Mouse (Mus musculus) limb, embryonic 15.5 days (tissue): ENCODE results near the gene Sfxn2. TPM values are rescaled to one million over a fixed set of nuclear protein-coding genes. Genes with fewer than 3 reads are reported as not detected.
A peak's percentile ranks its signal among the peaks of the same experiment; 100 is the strongest.
"Not testable (repeated sequence)": the region's sequence is repeated elsewhere in the genome, so short reads cannot be mapped to it uniquely, and the experiment has no call there.

Experiments
- ATAC-seq: fragments of 200-750 bp; cut with Nextera tagmentation; 2 replicates; pipeline ENCODE4 v1.8.0; 2017; ENCODE audit warnings: low read depth, moderate TSS enrichment; ENCODE audit not compliant: insufficient number of reproducible peaks, low FRiP score, low TSS enrichment
- H3K27ac ChIP-seq: fragments of 300-500 bp; sonication (generic); 2 replicates; pipeline ENCODE4 v1.5.1; 2015; ENCODE audit warnings: moderate library complexity, mild to moderate bottlenecking, inconsistent platforms
- H3K27me3 ChIP-seq: fragments of 300-500 bp; sonication (generic); 2 replicates; pipeline ENCODE4 v1.6.1; 2015; ENCODE audit warnings: inconsistent platforms
- H3K36me3 ChIP-seq: fragments of 300-500 bp; sonication (generic); 2 replicates; pipeline ENCODE4 v1.6.1; 2015; ENCODE audit warnings: inconsistent platforms
- H3K4me1 ChIP-seq: fragments of 300-500 bp; sonication (generic); 2 replicates; pipeline ENCODE4 v1.6.1; 2015; ENCODE audit warnings: inconsistent platforms
- H3K4me2 ChIP-seq: fragments of 300-500 bp; sonication (generic); 2 replicates; pipeline ENCODE4 v1.6.1; 2015; ENCODE audit warnings: mild to moderate bottlenecking, inconsistent platforms
- H3K4me3 ChIP-seq: fragments of 300-500 bp; sonication (generic); 2 replicates; pipeline ENCODE4 v1.5.1; 2015; ENCODE audit warnings: mild to moderate bottlenecking, inconsistent platforms
- H3K9ac ChIP-seq: fragments of 300-500 bp; sonication (generic); 2 replicates; pipeline ENCODE4 v1.6.1; 2015; ENCODE audit warnings: inconsistent platforms
- H3K9me3 ChIP-seq: fragments of 300-500 bp; sonication (generic); 2 replicates; pipeline ENCODE4 v1.6.1; 2016; ENCODE audit warnings: inconsistent platforms
- WGBS: fragments of 180-500 bp; shearing (Covaris S2); methylation state at CpG from one replicate; pipeline ENCODE4 v1.1.7; 2015; 5-methylcytosine and 5-hydroxymethylcytosine counted together
- polyA plus RNA-seq: library from polyadenylated mRNA; unstranded; fragments of >200 nt; fragmentation: Nextera tagmentation; extraction: Ambion mirVana; gene quantifications from 2 replicates; pipeline ENCODE4 v1.2.1, GENCODE M21; 2015

Gene Sfxn2
- polyA plus RNA-seq, 1 experiment from 2014 or later: 23.5 TPM

- no peak for ATAC-seq
- 63% methylated on average over 11 of the region's 11 CpGs for WGBS
- no peaks in the 10 kb centered on the region for H3K9me3 ChIP-seq
- peaks cover 4% of the 10 kb centered on the region for H3K4me1 ChIP-seq
- H3K9ac ChIP-seq: no peak overlapping the region
- H3K27me3 ChIP-seq: no peaks in the 10 kb centered on the region
- H3K27ac ChIP-seq: no peak overlapping the region
- peaks cover 48% of the 10 kb centered on the region for H3K36me3 ChIP-seq
- no peak overlapping the region for H3K4me2 ChIP-seq
- no peak overlapping the region for H3K4me3 ChIP-seq
These were observed 19.6 kb upstream of the Sfxn2 start for GRCm38 (mm10) chr19:46553541-46553955.

- no peaks in the 10 kb centered on the region for H3K9me3 ChIP-seq
- peaks cover 10% of the 10 kb centered on the region for H3K4me1 ChIP-seq
- H3K36me3 ChIP-seq: peaks cover 25% of the 10 kb centered on the region
- H3K4me3 ChIP-seq: no peak overlapping the region
- H3K27ac ChIP-seq: no peak overlapping the region
- no peak overlapping the region for H3K9ac ChIP-seq
- H3K27me3 ChIP-seq: no peaks in the 10 kb centered on the region
- no peak overlapping the region for H3K4me2 ChIP-seq
- ATAC-seq: no peak
- WGBS: 78% methylated on average over 8 of the region's 8 CpGs
These were observed 15.2 kb upstream of the Sfxn2 start for GRCm38 (mm10) chr19:46558009-46558408.

- H3K4me3 ChIP-seq: no peak overlapping the region
- H3K9me3 ChIP-seq: no peaks in the 10 kb centered on the region
- no peak overlapping the region for H3K4me2 ChIP-seq
- peaks cover 25% of the 10 kb centered on the region for H3K36me3 ChIP-seq
- H3K27me3 ChIP-seq: no peaks in the 10 kb centered on the region
- H3K4me1 ChIP-seq: peaks cover 7% of the 10 kb centered on the region
- no peak overlapping the region for H3K9ac ChIP-seq
- no peak for ATAC-seq
- no peak overlapping the region for H3K27ac ChIP-seq
- 47% methylated on average over 12 of the region's 12 CpGs for WGBS
These were observed 14.5 kb upstream of the Sfxn2 start for GRCm38 (mm10) chr19:46558631-46559030.

GRCm38 (mm10) chr19:46562132-46562531, 11.0 kb upstream of the Sfxn2 start:
- Histone ChIP-seq H3K4me1 (peaks cover 7% of the 10 kb centered on the region), H3K27me3 (no peaks in the 10 kb centered on the region), H3K36me3 (peaks cover 15% of the 10 kb centered on the region), H3K4me2 (no peak overlapping the region), H3K4me3 (no peak overlapping the region), H3K27ac (peak overlapping the region; percentile 65; the same call in 1 of the 2 replicates), H3K9ac (no peak overlapping the region), H3K9me3 (no peaks in the 10 kb centered on the region)
- 18% methylated on average over 1 of the region's 1 CpGs for WGBS
- no peak for ATAC-seq

GRCm38 (mm10) chr19:46562581-46563515, 10.3 kb upstream of the Sfxn2 start:
- peaks cover 9% of the 10 kb centered on the region for H3K36me3 ChIP-seq
- no peak for ATAC-seq
- H3K27ac ChIP-seq: peak overlapping the region; percentile 65; the same call in 1 of the 2 replicates
- no peak overlapping the region for H3K9ac ChIP-seq
- peaks cover 7% of the 10 kb centered on the region for H3K4me1 ChIP-seq
- 87% methylated on average over 14 of the region's 14 CpGs for WGBS
- no peak overlapping the region for H3K4me3 ChIP-seq
- no peaks in the 10 kb centered on the region for H3K9me3 ChIP-seq
- no peak overlapping the region for H3K4me2 ChIP-seq
- no peaks in the 10 kb centered on the region for H3K27me3 ChIP-seq

GRCm38 (mm10) chr19:46563603-46564002, 9.6 kb upstream of the Sfxn2 start:
- no peak overlapping the region for H3K4me3 ChIP-seq
- WGBS: 79% methylated on average over 4 of the region's 4 CpGs
- peaks cover 5% of the 10 kb centered on the region for H3K36me3 ChIP-seq
- no peak for ATAC-seq
- H3K4me1 ChIP-seq: peaks cover 5% of the 10 kb centered on the region
- no peak overlapping the region for H3K27ac ChIP-seq
- H3K9ac ChIP-seq: no peak overlapping the region
- H3K9me3 ChIP-seq: no peaks in the 10 kb centered on the region
- H3K27me3 ChIP-seq: no peaks in the 10 kb centered on the region
- H3K4me2 ChIP-seq: no peak overlapping the region

- Histone ChIP-seq H3K4me1 (peaks cover under 1% of the 10 kb centered on the region), H3K27ac (no peak overlapping the region), H3K27me3 (no peaks in the 10 kb centered on the region), H3K9me3 (no peaks in the 10 kb centered on the region), H3K4me2 (no peak overlapping the region), H3K9ac (no peak overlapping the region), H3K4me3 (no peak overlapping the region), H3K36me3 (peaks cover 5% of the 10 kb centered on the region)
- 83% methylated on average over 14 of the region's 14 CpGs for WGBS
- ATAC-seq: no peak
These were observed 9.1 kb upstream of the Sfxn2 start for GRCm38 (mm10) chr19:46564043-46564462.

GRCm38 (mm10) chr19:46571211-46571877, 1.8 kb upstream of the Sfxn2 start:
- H3K9me3 ChIP-seq, ATAC-seq, H3K27ac ChIP-seq, H3K9ac ChIP-seq, H3K36me3 ChIP-seq, H3K27me3 ChIP-seq: not testable (repeated sequence)
- Histone ChIP-seq H3K4me1 (peaks cover 22% of the 10 kb centered on the region), H3K4me2 (peak overlapping the region; percentile 67), H3K4me3 (peak overlapping the region; percentile 71; the same call in 1 of the 2 replicates)
- 77% methylated on average over 3 of the region's 3 CpGs for WGBS

- no peaks in the 10 kb centered on the region for H3K27me3 ChIP-seq
- peak overlapping the region; percentile 67 for H3K4me2 ChIP-seq
- no peak for ATAC-seq
- peak overlapping the region; percentile 71 for H3K4me3 ChIP-seq
- WGBS: 17% methylated on average over 10 of the region's 10 CpGs
- peak overlapping the region; percentile 85; the same call in 1 of the 2 replicates for H3K27ac ChIP-seq
- no peak overlapping the region for H3K9ac ChIP-seq
- H3K4me1 ChIP-seq: peaks cover 22% of the 10 kb centered on the region
- no peaks in the 10 kb centered on the region for H3K9me3 ChIP-seq
- H3K36me3 ChIP-seq: no peaks in the 10 kb centered on the region; the same call in 1 of the 2 replicates
These were observed 1.3 kb upstream of the Sfxn2 start for GRCm38 (mm10) chr19:46571878-46572244.

- H3K4me1 ChIP-seq: peaks cover 22% of the 10 kb centered on the region
- H3K4me2 ChIP-seq: peak overlapping the region; percentile 67
- ATAC-seq: no peak
- H3K9ac ChIP-seq: peak overlapping the region; percentile 54
- H3K27me3 ChIP-seq: no peaks in the 10 kb centered on the region
- peak overlapping the region; percentile 85 for H3K27ac ChIP-seq
- no peaks in the 10 kb centered on the region for H3K9me3 ChIP-seq
- WGBS: 0% methylated on average over 17 of the region's 17 CpGs
- no peaks in the 10 kb centered on the region for H3K36me3 ChIP-seq
- H3K4me3 ChIP-seq: peak overlapping the region; percentile 71
These were observed 617 bp upstream of the Sfxn2 start for GRCm38 (mm10) chr19:46572548-46572947.

- Histone ChIP-seq H3K27me3 (no peaks in the 10 kb centered on the region), H3K4me1 (peaks cover 22% of the 10 kb centered on the region), H3K4me3 (peak overlapping the region; percentile 71), H3K4me2 (peak overlapping the region; percentile 70), H3K9ac (peak overlapping the region; percentile 68; the same call in 1 of the 2 replicates), H3K27ac (no peak overlapping the region), H3K9me3 (no peaks in the 10 kb centered on the region), H3K36me3 (no peaks in the 10 kb centered on the region)
- no peak for ATAC-seq
- WGBS: 30% methylated on average over 6 of the region's 6 CpGs
These were observed 825 bp downstream of the Sfxn2 start for GRCm38 (mm10) chr19:46573990-46574389.

- H3K9me3 ChIP-seq: no peaks in the 10 kb centered on the region
- no peak for ATAC-seq
- no peak overlapping the region for H3K4me2 ChIP-seq
- H3K27ac ChIP-seq: no peak overlapping the region
- no peak overlapping the region for H3K4me3 ChIP-seq
- no peaks in the 10 kb centered on the region for H3K27me3 ChIP-seq
- peaks cover 22% of the 10 kb centered on the region for H3K4me1 ChIP-seq
- no peak overlapping the region for H3K9ac ChIP-seq
- H3K36me3 ChIP-seq: no peaks in the 10 kb centered on the region
- 45% methylated on average over 4 of the region's 4 CpGs for WGBS
These were observed 2.0 kb downstream of the Sfxn2 start for GRCm38 (mm10) chr19:46575196-46575595.
